Comparison of ENCODE assay signal across 26 mouse cellular contexts in the genomic region with DNA sequence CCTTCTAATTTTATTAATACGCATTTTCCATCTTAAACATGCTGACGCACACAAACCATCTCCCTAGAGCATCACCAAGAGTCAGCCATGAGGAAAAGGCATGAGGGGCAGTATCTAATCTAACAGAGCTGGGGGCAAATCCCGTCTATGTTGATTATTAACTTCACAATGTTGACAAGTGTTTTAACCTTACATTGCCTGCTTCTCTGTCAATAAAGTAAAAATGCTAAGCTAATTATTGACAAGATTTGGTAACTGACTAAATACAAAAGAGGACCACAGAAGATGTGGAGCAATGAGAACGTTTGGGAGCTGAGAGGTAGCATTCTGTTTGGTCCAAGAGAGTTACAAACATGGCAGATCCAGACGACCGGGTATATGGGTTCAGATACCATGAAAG.
A peak's percentile ranks its signal among the peaks of the same experiment; 100 is the strongest.
DNase-seq lines count a peak whose midpoint lies in the region; ATAC-seq and TF ChIP-seq lines count a peak whose summit lies in the region.
"Had no signal": no experiment of that assay in that cellular context is flagged by ENCODE, and none has a peak within 500 bp of the region (broad histone marks: within the 10 kb centered on the region; RNA-seq: fewer than 3 reads in every experiment).

No protein-coding gene starts in this region.

- H3K36me3 ChIP-seq in kidney, embryonic 16.5 days (ENCODE audit: insufficient read depth, low read length) = peaks cover 19% of the 10 kb centered on the region
- no peaks in the 10 kb centered on the region for H3K36me3 ChIP-seq in liver, embryonic 14.5 days (replicated peaks; ENCODE audit: control insufficient read depth, insufficient read depth, low read depth)
- H3K36me3 ChIP-seq in liver, embryonic 12.5 days = peaks cover 28% of the 10 kb centered on the region; the same call in 1 of the 2 replicates
- H3K36me3 ChIP-seq in hindbrain, embryonic 14.5 days (replicated peaks; ENCODE audit: control insufficient read depth, insufficient read depth) = no peaks in the 10 kb centered on the region
- H3K36me3 ChIP-seq: forebrain, embryonic 12.5 days; forebrain, embryonic 15.5 days; hindbrain, embryonic 15.5 days had no signal

- H3K27me3 ChIP-seq in kidney, embryonic 16.5 days (ENCODE audit: insufficient read depth, low read length) = no peaks in the 10 kb centered on the region
- H3K27me3 ChIP-seq in liver, embryonic 14.5 days (ENCODE audit: control insufficient read depth, insufficient read depth, low read length) = no peaks in the 10 kb centered on the region
- H3K27me3 ChIP-seq in liver, embryonic 12.5 days (replicated peaks) = no peaks in the 10 kb centered on the region
- H3K27me3 ChIP-seq in hindbrain, embryonic 14.5 days (ENCODE audit: control insufficient read depth, insufficient read depth, low read length) = no peaks in the 10 kb centered on the region
- H3K27me3 ChIP-seq: embryonic facial prominence, embryonic 13.5 days; forebrain, embryonic 15.5 days; hindbrain, embryonic 15.5 days had no signal

- no peak overlapping the region for H3K4me2 ChIP-seq in kidney, embryonic 16.5 days (replicated peaks; ENCODE audit: low read depth, low read length)
- no peak overlapping the region for H3K4me2 ChIP-seq in liver, embryonic 14.5 days (ENCODE audit: low read depth)
- H3K4me2 ChIP-seq in liver, embryonic 12.5 days = no peak overlapping the region
- no peak overlapping the region for H3K4me2 ChIP-seq in hindbrain, embryonic 14.5 days (replicated peaks)
- H3K4me2 ChIP-seq: embryonic facial prominence, embryonic 13.5 days; forebrain, embryonic 12.5 days; forebrain, embryonic 15.5 days; heart, embryonic 11.5 days; hindbrain, embryonic 15.5 days had no signal

- H3K4me3 ChIP-seq in kidney, embryonic 16.5 days (ENCODE audit: low read length) = no peak overlapping the region
- no peak overlapping the region for H3K4me3 ChIP-seq in liver, embryonic 14.5 days (ENCODE audit: insufficient read depth in 1 of 2, low read depth in 2 of 2, low read length in 2 of 2)
- H3K4me3 ChIP-seq in liver, embryonic 12.5 days = no peak overlapping the region
- no peak overlapping the region for H3K4me3 ChIP-seq in hindbrain, embryonic 14.5 days (replicated peaks; ENCODE audit: low read length)
- H3K4me3 ChIP-seq: embryonic facial prominence, embryonic 10.5 days; embryonic facial prominence, embryonic 13.5 days; erythroblast, embryonic 14.5 days; forebrain, embryonic 12.5 days; forebrain, embryonic 15.5 days; hindbrain, embryonic 10.5 days; hindbrain, embryonic 15.5 days had no signal

- DNase-seq in heart, adult 11 months = peak; percentile 24
- DNase-seq in heart, postnatal 4 days = no peak
- no peak for DNase-seq in kidney, postnatal 25 days
- peak; percentile 6 to 24 (median 24) for DNase-seq in liver, embryonic 14.5 days (ENCODE audit: low read depth in 3 of 3, low spot score in 3 of 3)
- DNase-seq in frontal cortex, postnatal 36 days (ENCODE audit: low spot score in 2 of 2) = no peak
- DNase-seq in hindbrain, embryonic 14.5 days (ENCODE audit: low spot score) = no peak
- DNase-seq: adrenal gland, adult 8-10 months; adrenal gland, postnatal 25 days; cerebellum, adult 11-12 months; cerebellum, adult 8-10 months; cerebellum, postnatal 10 days; cerebellum, postnatal 36 days; embryo, embryonic 11 days; gastrocnemius, postnatal 10 days; gastrocnemius, postnatal 36 days had no signal

- H3K9me3 ChIP-seq in kidney, embryonic 16.5 days (ENCODE audit: low read length) = 0 out of 2 replicates have a peak, but pooled peaks cover under 1% of the 10 kb centered on the region
- no peaks in the 10 kb centered on the region for H3K9me3 ChIP-seq in liver, embryonic 14.5 days (ENCODE audit: control insufficient read depth, low read length)
- H3K9me3 ChIP-seq in liver, embryonic 12.5 days (replicated peaks) = no peaks in the 10 kb centered on the region
- H3K9me3 ChIP-seq in hindbrain, embryonic 14.5 days (ENCODE audit: control insufficient read depth, low read length) = no peaks in the 10 kb centered on the region
- H3K9me3 ChIP-seq: embryonic facial prominence, embryonic 10.5 days; embryonic facial prominence, embryonic 13.5 days; forebrain, embryonic 12.5 days; forebrain, embryonic 15.5 days; hindbrain, embryonic 10.5 days; hindbrain, embryonic 15.5 days had no signal

- H3K27ac ChIP-seq in kidney, embryonic 16.5 days (ENCODE audit: low read length) = no peak overlapping the region
- no peak overlapping the region for H3K27ac ChIP-seq in liver, embryonic 14.5 days
- no peak overlapping the region for H3K27ac ChIP-seq in liver, embryonic 12.5 days
- H3K27ac ChIP-seq in hindbrain, embryonic 14.5 days = no peak overlapping the region
- H3K27ac ChIP-seq: embryonic facial prominence, embryonic 13.5 days; forebrain, embryonic 12.5 days; forebrain, embryonic 15.5 days; hindbrain, embryonic 10.5 days; hindbrain, embryonic 15.5 days had no signal

- no peak overlapping the region for H3K9ac ChIP-seq in kidney, embryonic 16.5 days (replicated peaks; ENCODE audit: low read length)
- H3K9ac ChIP-seq in liver, embryonic 14.5 days (replicated peaks) = no peak overlapping the region
- H3K9ac ChIP-seq in liver, embryonic 12.5 days = no peak overlapping the region
- H3K9ac ChIP-seq in hindbrain, embryonic 14.5 days = no peak overlapping the region
- H3K9ac ChIP-seq: embryonic facial prominence, embryonic 13.5 days; forebrain, embryonic 12.5 days; forebrain, embryonic 15.5 days; hindbrain, embryonic 15.5 days had no signal

- peaks cover 18% of the 10 kb centered on the region for H3K4me1 ChIP-seq in kidney, embryonic 16.5 days (ENCODE audit: insufficient read depth, low read length)
- peaks cover 0 to 3% of the 10 kb centered on the region in 2 experiments; a peak in 1 of 4 replicates for H3K4me1 ChIP-seq in liver, embryonic 14.5 days (replicated peaks; ENCODE audit: control insufficient read depth in 2 of 2, insufficient read depth in 2 of 2, low read length in 1 of 2)
- no peaks in the 10 kb centered on the region for H3K4me1 ChIP-seq in liver, embryonic 12.5 days
- H3K4me1 ChIP-seq in hindbrain, embryonic 14.5 days (replicated peaks; ENCODE audit: control insufficient read depth, insufficient read depth, low read length) = peaks cover 8% of the 10 kb centered on the region

- peak; percentile 27; the same call in 1 of the 2 replicates for ATAC-seq in kidney, embryonic 16.5 days (ENCODE audit: low FRiP score, low TSS enrichment)
- 0 out of 2 replicates have a peak, but pooled peaks have one; percentile 33 for ATAC-seq in liver, embryonic 14.5 days (ENCODE audit: insufficient read depth)
- ATAC-seq in liver, embryonic 12.5 days = no peak
- no peak for ATAC-seq in hindbrain, embryonic 14.5 days (ENCODE audit: low FRiP score)
- ATAC-seq: activated CD4-positive, CD25-positive, alpha-beta regulatory T cell, adult 4 months; forebrain, embryonic 15.5 days had no signal

- WGBS in kidney, embryonic 16.5 days = 76% methylated on average over 6 of the region's 6 CpGs
- WGBS in liver, embryonic 14.5 days (ENCODE audit: insufficient replicate concordance) = 63% methylated on average over 6 of the region's 6 CpGs
- 71% methylated on average over 6 of the region's 6 CpGs for WGBS in liver, embryonic 12.5 days (ENCODE audit: insufficient replicate concordance)
- 82% methylated on average over 6 of the region's 6 CpGs for WGBS in hindbrain, embryonic 14.5 days

- TF ChIP-seq CTCF in liver, embryonic 14.5 days (IDR thresholded peaks at IDR 0.05; ENCODE audit: low read depth) = no peak

- TF ChIP-seq EP300 in liver, embryonic 14.5 days (IDR thresholded peaks at IDR 0.05; ENCODE audit: low read depth) = no peak

Comparison
In these comparisons a context has a peak if more than half of its experiments do, and no peak if none do; other contexts are left out.
1. DNase-seq: peak in heart, adult 11 months (single experiment) and liver, embryonic 14.5 days (3 of 3); none in heart, postnatal 4 days (single experiment), kidney, postnatal 25 days (0 of 2), frontal cortex, postnatal 36 days (0 of 2) and hindbrain, embryonic 14.5 days (single experiment).
2. ATAC-seq: peak in kidney, embryonic 16.5 days (single experiment) and liver, embryonic 14.5 days (single experiment); none in liver, embryonic 12.5 days (single experiment) and hindbrain, embryonic 14.5 days (single experiment).